Mouse (Mus musculus): ENCODE measurements around the gene Vegfb. TPM values are rescaled to one million over a fixed set of nuclear protein-coding genes. Genes with fewer than 3 reads are reported as not detected.
A peak's percentile ranks its signal among the peaks of the same experiment; 100 is the strongest.

Gene Vegfb
- 1 to 10 TPM; 3.3 to 4.4 TPM for polyA plus RNA-seq (2017; shearing (Covaris generic))

DNA sequence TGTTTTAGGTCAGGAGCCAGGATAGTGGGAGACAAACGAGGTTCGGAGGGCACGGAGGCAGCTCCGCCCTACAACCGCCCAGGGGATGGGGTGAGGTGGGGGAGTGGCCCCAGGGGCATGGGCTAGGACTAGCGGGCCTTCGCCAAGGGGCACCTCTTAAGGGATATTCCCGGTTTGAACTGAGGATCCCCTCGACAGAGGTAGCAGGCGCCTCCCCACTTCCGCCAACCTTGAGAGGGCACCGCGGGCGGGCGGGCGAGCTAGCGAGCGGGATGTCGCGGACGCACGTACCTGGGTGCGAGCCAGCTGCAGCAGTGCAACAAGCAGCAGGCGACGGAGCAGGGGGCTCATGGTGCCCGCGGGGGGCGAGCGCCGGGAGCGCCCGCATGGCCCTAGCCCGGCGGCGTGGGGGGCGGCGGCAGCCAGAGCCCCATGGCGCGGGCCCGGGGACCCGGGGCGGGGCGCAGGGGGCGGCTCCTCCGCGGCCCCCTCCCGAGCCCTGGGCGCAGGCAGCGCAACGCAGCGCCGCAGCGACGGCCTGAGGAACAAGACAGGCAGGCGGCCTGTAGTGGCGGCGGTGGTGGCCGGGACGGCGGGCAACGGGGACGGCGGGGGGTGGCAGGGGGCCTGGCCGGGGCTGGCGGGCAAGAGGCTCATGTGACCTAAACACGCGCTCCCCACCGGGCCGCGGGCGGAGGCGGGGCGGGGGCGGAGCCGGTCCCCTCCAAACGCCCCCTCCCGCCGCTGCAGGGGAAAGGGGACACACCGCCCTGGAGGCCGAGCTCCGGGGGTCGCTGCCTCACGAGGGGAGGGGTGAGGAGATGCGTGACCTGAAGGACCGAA, at the start of gene Vegfb:
Gene Vegfb (minus strand): TSS at position 591 of the 843 bp plus-strand sequence.
- peak; percentile 74 for ATAC-seq

GRCm38 (mm10) chr19:7034006-7034405, 46.6 kb upstream of the Vegfb start:
- ATAC-seq = no peak

DNA sequence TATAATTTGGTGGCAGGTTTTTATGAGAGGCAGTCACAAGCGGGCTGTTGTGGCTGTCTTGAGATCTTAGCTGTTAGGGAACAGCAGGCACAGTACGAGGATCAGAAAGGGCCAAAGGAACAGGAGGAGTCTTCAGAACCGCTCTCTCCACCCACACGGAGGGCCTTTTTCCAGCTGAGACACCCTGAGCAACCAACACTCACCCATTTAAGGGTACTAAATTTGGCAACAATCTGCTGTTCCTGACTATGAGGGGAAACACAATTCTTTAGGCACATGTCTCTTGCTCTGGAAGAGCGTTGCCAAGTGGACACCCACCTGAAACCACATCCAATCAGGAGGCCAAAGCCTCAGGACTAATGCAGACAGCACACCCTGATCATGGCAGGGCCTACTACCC, 42.1 kb upstream of the Vegfb start:
- no peak for ATAC-seq

GRCm38 (mm10) chr19:7020224-7020641, 32.8 kb upstream of the Vegfb start:
- ATAC-seq = peak; percentile 50

DNA sequence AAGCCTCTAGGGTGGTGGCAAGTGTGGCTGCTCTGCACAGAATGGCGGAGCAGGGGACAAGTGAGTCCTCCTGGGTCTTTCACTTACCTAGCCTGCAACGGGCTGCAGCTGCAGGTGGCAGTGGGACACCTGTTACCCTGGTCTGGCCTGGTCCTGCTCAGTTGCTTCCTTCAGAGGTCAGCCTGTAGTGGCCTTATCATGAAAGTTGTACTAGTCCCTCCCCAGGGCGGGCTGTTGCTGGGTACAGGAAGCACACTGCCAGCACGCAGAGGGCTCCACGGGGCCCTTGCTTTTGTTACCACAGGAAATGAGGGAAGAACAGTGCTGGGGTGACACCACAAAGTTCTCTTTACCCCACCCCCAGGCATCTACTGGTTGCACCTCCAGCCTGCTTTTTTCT, 31.7 kb upstream of the Vegfb start, which contains the start of gene Fermt3:
Gene Fermt3 (minus strand): TSS at position 279 of the 400 bp plus-strand sequence.
- peak; percentile 83 for ATAC-seq

- no peak for ATAC-seq
These were observed 31.1 kb upstream of the Vegfb start for GRCm38 (mm10) chr19:7018546-7018945.

DNA sequence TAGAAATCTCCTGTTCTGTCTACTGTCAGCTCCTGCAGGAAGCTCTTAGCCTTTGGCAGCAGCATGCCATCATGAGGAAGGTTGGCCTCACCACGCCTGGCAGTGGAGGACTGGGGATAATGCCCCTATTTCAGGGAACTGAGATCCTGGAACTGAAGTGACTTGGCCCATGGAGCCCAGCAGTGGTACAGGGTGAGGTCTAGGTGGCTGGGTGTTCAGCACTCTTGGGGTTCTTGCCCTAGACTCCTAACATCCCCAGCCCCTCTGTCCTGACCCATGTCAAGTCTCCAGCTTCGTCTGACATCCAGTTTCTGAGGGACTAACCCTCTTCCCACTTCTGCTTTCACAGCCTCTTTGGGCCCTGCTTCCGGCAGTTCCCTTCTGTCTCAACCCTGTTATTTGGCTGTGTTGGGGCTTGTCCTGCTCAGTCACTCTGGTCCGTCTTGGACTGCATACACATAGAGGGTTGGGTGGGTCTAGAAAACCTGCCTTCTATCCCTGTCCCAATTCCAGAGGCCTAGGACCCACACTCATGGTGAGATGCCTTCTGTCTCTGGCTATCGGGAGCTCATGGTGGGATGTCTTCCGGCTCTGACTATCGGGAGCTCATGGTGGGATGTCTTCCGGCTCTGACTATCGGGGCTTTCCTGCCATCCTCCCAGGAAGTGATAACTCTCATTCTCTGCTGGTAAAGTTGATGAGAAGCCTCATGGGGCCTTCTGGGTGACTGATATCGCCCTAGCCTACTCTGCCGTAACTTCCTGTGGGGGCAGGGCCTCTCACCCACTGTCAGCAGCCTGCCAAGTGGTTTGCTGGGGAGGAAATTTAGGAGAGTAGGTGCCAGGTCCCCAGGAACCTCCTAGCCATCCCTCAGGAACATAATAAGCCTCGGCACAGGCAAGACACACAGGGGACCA, 30.3 kb upstream of the Vegfb start:
- ATAC-seq = peak; percentile 78

DNA sequence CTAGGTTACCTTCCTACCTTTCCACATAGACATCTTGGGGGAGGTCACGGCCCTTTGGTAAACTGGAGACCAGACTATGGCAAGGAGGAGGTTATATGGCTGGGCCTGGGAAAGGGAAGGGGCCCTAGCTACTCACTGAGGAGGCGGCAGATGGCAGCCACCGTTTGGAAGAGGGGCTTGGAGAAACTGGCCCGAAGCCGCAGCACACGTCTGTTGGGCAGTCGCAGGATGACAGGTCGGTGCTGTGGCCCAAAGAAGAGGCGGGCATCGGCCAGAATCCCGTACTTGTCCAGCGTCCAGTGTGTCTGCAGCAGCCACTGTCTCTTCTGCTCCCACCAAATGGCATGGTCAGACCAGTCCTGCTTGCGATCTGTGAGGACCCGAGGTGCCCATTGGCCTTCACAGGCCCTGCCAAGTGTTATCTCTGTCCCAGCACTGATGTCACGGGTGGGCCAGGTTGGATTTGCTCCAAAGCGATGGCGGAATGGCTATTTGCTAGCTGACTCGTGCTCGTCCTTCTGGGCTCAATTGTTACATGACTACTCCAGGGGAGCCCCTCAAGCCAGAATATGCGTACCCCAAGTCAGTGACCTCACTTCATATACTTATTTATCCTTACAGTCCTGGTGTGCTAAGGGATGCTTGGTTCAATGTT, 27.2 kb upstream of the Vegfb start:
- ATAC-seq = no peak

DNA sequence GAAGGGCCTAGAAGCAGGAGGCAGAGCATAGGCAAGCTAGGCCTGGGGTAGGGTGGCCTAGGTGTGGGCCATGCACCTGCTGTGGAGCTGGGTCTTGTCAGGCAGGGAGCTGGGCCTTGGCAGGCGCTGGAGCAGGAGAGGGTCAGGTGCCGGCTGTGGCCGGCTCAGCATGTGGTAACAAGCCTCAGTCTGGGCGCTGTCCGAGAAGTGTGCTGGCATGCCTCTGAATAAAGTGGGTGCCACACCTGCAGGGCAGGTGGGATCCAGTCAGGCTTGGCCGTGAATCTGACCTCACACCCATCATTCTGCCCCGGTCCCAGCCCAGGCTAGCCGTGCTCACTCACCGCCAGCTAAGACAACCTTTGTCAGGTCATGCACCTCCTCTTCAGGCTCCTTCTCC, 26.5 kb upstream of the Vegfb start:
- ATAC-seq = no peak

- no peak for ATAC-seq
These were observed 25.0 kb upstream of the Vegfb start for GRCm38 (mm10) chr19:7012426-7012825.

- ATAC-seq = no peak
These were observed 19.6 kb upstream of the Vegfb start for GRCm38 (mm10) chr19:7006892-7007593.

GRCm38 (mm10) chr19:6999360-7000063, 12.1 kb upstream of the Vegfb start:
- no peak for ATAC-seq

DNA sequence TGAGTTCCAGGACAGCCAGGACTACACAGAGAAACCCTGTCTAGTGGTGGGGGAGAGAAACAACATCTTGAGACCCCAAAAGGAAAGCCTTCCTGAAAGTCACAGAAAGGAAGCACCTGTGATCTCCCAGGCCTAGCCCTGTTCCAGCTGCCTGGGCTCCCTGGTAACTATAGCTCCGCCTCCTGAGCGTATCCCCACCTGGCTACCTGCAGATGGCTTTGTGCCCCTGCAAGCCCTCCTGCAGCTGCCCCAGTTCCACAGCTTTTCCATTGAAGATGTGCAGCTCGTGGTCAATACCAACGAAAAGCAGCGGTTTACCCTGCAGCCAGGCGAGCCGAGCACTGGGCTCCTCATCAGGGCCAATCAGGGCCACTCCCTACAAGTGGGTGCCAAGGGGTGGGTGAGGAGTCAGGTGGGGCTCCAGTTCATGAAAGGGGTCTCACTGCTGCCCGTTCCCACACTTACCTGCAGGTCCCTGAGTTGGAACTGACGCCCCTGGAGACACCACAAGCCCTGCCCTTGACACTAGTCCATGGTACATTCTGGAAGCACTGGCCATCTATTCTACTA, 10.4 kb upstream of the Vegfb start:
- ATAC-seq = no peak

GRCm38 (mm10) chr19:6996006-6996405, 8.6 kb upstream of the Vegfb start, which contains the start of the genes Nudt22 and Trpt1:
TSS of gene Nudt22 (minus strand) at chr19:6996117.
TSS of gene Trpt1 (plus strand) at chr19:6996131.
- ATAC-seq = peak; percentile 47

GRCm38 (mm10) chr19:6995255-6995991, 8.0 kb upstream of the Vegfb start:
- no peak for ATAC-seq

- ATAC-seq = no peak
These were observed 7.0 kb upstream of the Vegfb start for GRCm38 (mm10) chr19:6994489-6994888.

DNA sequence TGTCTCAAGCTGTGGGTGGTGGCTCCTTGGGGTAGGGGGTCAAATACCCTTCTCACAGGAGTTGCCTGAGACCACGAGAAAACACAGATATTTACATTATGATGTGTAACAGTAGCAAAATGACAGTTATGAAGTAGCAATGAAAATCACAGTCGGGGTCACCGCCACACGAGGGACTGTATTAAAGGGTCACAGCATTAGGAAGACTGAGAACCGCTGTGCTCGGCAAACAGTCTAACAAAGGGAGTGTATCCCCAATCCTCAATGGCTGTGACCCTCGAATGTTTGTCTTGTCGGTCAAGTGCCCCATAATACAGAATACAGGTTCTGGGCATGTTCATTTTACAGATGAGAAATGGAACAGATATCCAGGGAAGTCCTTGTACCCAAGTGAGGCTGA, 6.6 kb upstream of the Vegfb start:
- ATAC-seq = no peak

DNA sequence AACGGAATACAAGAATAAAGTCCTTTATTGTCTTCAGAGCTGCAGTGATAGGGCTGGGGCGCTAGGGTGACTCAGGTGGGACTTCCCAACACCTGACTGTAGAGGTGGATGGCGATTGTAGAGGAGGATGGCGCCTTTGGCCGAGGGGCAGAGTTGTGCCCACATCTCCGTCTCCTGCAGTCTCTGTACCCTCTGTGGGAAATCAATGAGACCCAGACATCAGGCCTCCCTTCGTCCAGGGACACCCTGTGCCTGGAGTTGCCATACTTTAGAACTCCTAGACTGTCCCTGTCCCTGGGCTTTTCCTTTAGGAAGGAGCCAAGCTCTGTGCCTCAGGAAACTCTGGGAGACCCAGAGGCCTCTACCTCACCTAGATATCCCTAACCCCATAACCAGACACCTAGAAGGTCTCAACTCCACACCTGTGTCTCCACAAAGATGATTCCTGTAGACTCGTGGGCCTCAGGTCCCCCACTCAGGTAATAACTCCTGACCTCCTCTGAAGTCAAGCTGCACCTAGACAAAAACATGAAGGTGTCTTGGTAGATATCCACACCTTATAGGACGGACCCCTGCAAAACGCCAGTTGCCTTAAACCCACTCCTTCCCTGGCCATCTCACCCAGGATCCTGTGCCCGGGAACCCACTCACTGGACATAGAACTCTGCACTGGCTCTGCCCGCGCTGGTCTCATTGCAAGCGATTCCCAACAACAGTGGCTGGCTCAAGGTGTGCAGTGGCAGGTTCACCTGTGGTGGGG, 5.7 kb upstream of the Vegfb start:
- ATAC-seq = no peak

Data from CD4-positive, CD25-positive, alpha-beta regulatory T cell, adult 4 months (primary cell).